Mouse (Mus musculus): ENCODE measurements at regions not wholly inside any gene's neighbourhood (a gene's known extent, or its start where the extent isn't known, plus 50 kb on each side); places are given as distances from the start of the nearest gene placed in this dataset.

DNA sequence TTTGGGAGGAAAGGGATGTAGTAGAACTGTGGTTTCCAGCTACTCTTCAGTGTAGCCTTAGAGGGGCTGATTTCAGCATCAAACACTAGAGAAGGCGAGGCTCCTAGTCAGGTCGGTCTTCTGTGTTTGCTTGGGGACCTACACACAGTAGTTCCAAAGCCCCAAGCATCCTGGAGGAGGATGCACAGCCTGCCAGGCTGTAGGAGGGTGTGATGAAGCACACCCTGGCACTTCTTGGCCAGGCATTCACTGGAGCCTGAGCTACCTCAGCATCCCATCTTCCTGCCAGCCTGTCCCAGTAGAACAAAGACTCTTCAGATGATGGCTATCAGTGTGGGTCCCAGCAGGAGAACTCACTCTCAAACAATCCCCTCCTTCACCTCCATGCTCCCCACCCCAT lies 233.4 kb upstream of the Tbx18 start:
- no peak for DNase-seq

DNA sequence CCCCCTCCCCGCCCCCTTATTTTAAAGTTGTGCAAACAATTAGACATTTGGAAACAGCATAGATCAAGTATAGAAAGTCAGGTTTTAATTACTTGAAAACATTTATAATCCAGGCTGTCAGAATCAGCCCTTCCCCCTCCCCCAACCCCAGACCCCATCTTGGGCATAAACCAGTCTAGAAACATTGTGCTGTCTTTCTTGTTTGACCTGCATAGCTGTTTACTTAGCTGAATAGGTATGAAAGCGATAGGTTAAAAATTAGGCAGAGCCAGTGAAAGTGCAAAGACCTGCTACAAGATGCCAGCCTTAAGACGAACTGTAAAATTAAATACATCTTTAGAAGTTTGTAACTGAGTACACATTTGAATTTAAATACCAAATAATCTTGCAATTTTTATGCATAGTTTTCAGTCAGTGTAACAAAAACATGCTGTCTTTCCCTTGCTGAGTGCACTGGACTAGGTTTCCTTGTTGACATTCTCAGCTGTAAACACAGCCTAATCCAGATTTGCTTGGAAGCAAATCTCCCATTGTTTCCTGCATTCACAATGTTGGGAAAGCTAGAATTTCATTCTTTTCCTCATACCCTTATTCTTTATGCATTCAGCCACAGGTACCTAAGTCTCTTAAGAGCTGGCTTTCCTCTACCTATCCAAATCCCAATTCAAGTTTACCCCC lies 234.2 kb upstream of the Tbx18 start:
- no peak for DNase-seq

- no peak for DNase-seq
These were observed 237.4 kb upstream of the Tbx18 start for GRCm38 (mm10) chr9:87968190-87969082.

DNA sequence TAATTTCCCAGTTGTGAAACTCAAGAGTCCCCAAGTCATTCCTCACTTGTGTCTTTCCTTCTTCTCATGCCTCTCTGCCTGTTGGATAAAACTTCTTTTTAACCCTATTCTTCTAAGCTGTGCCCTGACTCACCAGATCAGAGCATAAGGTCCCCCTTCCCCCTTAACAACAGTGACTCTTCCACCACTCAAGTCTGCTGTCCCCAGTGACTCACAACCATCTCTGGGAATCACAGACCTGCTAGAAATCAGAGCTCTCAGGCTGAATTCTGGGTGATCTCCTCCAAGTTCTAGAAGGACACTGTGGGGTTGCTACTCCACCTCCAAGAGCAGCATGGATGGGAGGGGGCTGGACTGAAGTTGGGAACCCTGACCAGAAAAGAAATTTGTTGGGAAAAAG lies 239.5 kb upstream of the Tbx18 start:
- no peak for DNase-seq

GRCm38 (mm10) chr9:87971791-87972190 lies 240.7 kb upstream of the Tbx18 start:
- no peak for DNase-seq

GRCm38 (mm10) chr9:87973531-87973930 lies 242.5 kb upstream of the Tbx18 start:
- peak in 1 of 2 experiments; percentile 2 for DNase-seq

DNA sequence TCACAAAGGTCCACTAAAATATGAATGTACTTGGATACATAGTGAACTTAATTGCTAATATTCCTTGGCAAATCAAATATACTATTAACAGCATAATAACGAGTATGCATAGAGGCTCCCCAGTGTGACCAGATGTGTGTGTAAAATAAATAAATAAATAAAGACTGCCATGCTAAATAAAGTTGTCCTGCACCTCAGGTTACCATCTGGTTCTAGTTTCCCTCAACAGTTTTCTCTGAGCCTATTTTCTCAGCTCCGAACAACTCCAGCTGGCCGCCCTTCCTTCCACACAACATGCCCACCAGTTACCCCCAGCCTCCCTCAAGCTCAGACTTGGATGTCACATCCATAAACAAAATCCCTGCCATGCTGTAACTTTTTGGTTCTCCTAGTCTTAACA lies 253.8 kb upstream of the Tbx18 start:
- no peak for DNase-seq

GRCm38 (mm10) chr9:87985439-87985838 lies 254.4 kb upstream of the Tbx18 start:
- DNase-seq = no peak

- no peak for DNase-seq
These were observed 275.1 kb upstream of the Tbx18 start for GRCm38 (mm10) chr9:88005945-88006700.

DNA sequence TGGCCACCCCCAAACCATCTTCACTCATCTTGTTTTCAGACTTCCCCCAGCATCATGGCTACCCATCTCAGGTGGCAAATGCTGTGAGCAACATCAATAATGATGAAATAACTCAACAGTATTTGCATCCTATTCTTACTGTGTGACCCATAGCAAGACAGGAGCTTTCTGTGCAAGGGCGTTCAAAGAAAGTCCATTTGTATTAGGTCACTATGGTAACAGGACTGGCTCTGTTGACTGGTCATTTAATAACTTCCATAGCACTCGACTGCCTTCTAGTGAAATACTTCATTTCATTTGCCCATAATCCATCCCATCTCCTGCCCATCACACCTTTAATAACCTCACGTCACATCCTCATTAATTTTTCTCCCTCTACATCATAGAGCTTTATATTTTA lies 292.7 kb upstream of the Tbx18 start:
- no peak for DNase-seq

DNA sequence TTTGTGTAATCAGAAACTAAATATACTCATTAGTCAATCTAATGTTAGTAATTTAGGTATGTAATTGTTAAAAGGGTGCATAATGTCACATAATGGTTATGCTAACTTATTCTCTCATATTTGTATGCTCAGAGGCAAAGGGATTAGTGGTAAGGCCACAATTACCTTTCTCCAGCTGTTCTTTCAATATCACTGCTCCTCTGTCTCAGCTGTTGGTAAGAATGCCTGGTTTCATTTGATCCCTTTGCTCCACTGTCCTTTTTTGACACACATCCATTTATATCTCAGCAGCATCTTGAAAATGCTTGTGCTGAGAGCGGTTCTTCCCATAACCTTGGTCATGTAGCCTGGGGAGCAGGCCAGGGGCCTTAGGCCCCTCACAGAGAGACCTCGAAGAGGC lies 294.9 kb upstream of the Tbx18 start:
- no peak for DNase-seq

GRCm38 (mm10) chr9:88030509-88031148 lies 296.4 kb upstream of the Nt5e start:
- DNase-seq = no peak

- no peak for DNase-seq
These were observed 289.4 kb upstream of the Nt5e start for GRCm38 (mm10) chr9:88037560-88037959.

GRCm38 (mm10) chr9:88049270-88049669 lies 277.7 kb upstream of the Nt5e start:
- no peak for DNase-seq

- no peak for DNase-seq
These were observed 277.2 kb upstream of the Nt5e start for GRCm38 (mm10) chr9:88049792-88050191.

DNA sequence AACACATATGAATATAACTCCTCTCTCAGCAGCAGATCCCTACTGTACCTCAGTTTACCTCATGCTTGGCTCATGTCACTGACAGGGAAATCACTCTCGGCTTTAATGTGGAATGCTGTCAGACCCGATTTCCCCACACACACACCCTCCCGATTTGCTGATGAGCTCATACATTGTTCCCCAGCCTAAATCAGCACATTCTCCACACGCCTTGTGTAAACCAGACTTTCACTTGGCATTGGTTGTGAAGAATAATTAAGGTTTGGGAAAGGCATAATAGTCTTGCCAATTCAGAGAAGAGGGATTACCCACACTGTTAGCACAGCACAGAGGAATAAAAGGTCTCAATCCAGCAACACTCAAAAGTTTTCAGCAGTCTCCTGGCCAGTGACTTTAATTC lies 268.4 kb upstream of the Nt5e start:
- DNase-seq = no peak

GRCm38 (mm10) chr9:88059005-88059404 lies 268.0 kb upstream of the Nt5e start:
- no peak for DNase-seq

DNA sequence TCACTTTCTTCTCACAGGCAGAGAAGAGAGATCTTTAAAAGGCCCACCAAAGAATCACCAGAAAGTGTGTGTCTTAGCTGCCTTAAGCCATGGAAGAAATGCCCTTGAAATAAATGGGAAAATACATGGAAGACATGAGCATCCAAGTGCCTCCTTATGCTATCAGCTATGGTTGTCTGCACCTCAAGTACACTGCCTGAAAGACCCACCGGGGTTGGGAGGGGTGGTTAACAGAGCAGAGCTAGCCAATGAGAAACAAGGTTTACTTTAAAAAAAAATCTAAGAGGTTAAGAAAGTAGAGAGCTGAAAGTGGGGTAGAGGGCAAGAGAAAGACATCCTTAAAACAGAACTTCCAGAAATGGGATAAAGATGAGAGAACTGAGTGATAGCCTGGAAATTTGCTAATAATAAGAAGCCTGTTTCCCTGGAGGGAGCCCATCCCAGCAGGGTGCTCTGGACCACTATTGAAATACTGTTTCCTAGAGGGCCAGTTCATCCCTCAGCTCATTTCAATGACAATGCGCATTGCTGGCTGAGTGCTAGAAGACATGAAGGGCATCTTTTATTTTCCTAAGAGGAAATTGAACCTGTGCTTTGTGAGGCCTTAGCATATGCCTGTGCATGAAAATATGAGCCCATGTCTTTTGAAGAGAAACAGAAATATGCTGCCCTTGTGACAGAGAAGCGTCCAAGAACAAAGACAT lies 262.9 kb upstream of the Nt5e start:
- no peak for DNase-seq

DNA sequence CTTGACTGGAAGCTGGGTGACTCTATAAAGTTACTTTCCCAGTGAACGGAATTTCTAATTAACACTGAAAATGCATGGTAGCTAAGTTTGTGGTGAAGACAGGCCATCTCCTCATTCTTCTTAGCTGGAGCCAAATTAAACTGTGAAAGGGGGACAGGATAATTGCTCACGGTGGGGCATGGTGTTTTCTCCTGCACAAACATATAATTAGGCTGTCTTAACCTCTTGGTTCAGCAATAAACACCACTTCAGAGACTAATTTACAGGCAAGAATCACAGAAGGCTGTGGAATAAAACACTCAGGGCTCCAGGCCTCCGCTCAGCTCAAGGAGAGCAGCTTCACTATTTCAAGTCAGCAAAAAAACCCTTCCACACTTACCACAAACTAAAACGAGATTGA lies 261.9 kb upstream of the Nt5e start:
- no peak for DNase-seq

DNA sequence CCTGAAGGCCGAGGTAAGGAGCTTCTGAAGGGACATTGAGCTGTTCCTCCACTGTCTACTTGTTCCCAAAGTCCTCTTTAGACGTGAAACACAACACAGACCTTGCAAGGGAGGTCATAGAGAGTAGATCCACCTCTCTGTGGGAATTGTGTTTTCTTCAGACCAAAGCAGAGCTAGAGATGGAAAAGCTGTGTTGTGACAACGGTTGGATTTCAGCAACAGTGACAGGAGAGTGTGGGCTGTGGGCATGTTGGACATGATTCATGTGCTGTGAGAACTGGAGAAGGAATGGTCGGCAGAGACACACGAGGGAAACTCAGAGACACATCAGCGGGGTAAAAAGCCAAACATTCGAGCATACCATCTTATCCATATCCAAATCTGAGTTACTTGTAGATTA lies 261.2 kb upstream of the Nt5e start:
- no peak for DNase-seq

DNA sequence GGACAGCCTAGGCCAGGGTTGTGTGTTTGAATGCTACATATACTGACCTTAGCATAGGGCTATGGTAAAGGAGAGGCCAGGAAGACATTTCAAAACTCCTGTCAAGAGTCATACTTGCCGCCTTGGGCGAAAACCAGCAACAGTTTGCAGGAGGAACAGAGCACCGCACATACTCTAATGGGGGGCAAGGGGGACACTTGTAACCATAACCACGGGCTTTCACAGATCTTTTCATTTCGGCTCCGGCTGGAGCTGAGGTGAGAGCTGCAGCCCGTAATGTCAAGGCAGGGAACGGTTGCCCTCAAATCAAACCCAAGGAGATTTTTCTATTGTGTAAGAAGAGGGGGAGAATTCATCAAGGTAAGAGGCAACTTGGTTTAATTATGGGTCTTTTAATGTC lies 258.7 kb upstream of the Nt5e start:
- DNase-seq = no peak

DNA sequence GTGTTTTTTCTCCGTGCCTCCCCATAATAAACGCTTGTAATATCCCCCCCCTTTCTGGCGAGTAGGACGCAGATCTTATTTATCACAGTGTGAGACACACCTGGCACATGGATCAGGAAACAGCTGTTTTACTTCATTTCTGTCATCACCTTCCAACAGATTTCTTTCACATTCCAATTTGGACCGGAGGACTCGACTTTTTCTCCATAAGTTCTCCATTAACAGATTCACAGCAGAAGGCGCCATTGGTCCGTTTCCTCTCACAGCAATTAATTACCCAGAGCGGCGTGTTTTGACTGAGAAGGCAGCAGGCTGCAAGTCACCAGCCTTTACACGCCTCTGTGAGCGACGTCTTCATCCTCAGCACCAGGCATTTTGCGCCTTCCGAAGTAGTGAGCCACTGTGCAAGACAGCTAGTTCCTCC lies 258.1 kb upstream of the Nt5e start:
- peak in 1 of 2 experiments; percentile 1 for DNase-seq
